Mouse (Mus musculus): ENCODE results near the gene Dctn2. TPM values are rescaled to one million over a fixed set of nuclear protein-coding genes. Genes with fewer than 3 reads are reported as not detected.

Gene Dctn2
- polyA plus RNA-seq, 1 experiment from 2014 or later, result 199 TPM

GRCm38 (mm10) chr10:127322669-127323068 lies 56.5 kb downstream of the Dctn2 start:
- WGBS, result 84% methylated on average over 4 of the region's 4 CpGs
- Histone ChIP-seq H3K9me3 (no peaks in the 10 kb centered on the region), H3K27me3 (peaks cover 56% of the 10 kb centered on the region), H3K9ac (no peak overlapping the region), H3K4me2 (replicated peaks) (no peak overlapping the region), H3K4me1 (peaks cover 17% of the 10 kb centered on the region), H3K36me3 (no peaks in the 10 kb centered on the region), H3K4me3 (no peak overlapping the region), H3K27ac (no peak overlapping the region)
- no peak for ATAC-seq (ENCODE audit: insufficient number of reproducible peaks, insufficient read depth, low FRiP score, low TSS enrichment)

DNA sequence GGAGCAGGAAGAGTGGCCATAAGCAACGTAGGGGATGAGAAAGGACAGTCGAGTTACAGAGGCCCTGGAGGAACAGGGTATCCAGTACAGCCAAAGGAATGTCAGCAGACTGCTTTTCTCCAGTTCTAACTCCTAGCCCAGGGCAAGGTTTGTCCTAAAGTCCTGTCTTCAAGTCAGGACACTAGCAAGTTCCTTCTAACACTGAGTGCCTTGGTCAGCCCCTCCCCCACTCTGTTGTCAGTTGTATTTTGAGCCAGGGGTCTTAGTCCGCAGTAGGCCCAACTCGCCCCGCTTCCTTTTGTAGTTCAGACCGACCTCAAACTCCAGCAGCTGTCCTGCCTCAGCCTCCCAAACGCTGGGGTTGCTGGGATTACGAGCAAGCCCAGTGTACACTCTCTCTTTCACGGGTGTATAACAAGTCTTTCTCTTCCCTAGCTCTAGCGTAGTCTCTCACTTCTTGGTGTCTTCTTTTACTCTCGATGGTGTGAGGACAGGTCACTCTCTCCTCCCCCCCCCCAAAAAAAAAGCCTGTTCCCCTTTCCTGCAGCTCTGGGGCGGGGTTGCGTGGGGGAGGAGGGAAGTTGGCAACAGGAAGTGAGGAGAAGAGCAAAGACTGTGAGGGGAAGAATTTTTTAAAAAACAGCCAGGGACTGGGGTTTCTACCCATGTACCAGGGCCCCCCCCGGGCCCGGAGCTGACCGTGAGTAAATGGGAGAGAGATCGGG lies 57.1 kb downstream of the Dctn2 start:
- Histone ChIP-seq H3K4me2 (replicated peaks) (no peak overlapping the region), H3K9ac (no peak overlapping the region), H3K27me3 (peaks cover 62% of the 10 kb centered on the region), H3K4me1 (peaks cover 17% of the 10 kb centered on the region), H3K36me3 (no peaks in the 10 kb centered on the region), H3K9me3 (no peaks in the 10 kb centered on the region), H3K4me3 (no peak overlapping the region), H3K27ac (no peak overlapping the region)
- 70% methylated on average over 17 of the region's 17 CpGs for WGBS
- no peak for ATAC-seq (ENCODE audit: insufficient number of reproducible peaks, insufficient read depth, low FRiP score, low TSS enrichment)

- Histone ChIP-seq H3K9me3 (no peaks in the 10 kb centered on the region), H3K4me2 (replicated peaks) (no peak overlapping the region), H3K4me1 (peaks cover 17% of the 10 kb centered on the region), H3K9ac (no peak overlapping the region), H3K27ac (no peak overlapping the region), H3K4me3 (no peak overlapping the region), H3K27me3 (peaks cover 73% of the 10 kb centered on the region), H3K36me3 (no peaks in the 10 kb centered on the region)
- 11% methylated on average over 7 of the region's 7 CpGs for WGBS
- ATAC-seq (ENCODE audit: insufficient number of reproducible peaks, insufficient read depth, low FRiP score, low TSS enrichment), result no peak
Measured at GRCm38 (mm10) chr10:127324495-127324894, 58.3 kb downstream of the Dctn2 start.

DNA sequence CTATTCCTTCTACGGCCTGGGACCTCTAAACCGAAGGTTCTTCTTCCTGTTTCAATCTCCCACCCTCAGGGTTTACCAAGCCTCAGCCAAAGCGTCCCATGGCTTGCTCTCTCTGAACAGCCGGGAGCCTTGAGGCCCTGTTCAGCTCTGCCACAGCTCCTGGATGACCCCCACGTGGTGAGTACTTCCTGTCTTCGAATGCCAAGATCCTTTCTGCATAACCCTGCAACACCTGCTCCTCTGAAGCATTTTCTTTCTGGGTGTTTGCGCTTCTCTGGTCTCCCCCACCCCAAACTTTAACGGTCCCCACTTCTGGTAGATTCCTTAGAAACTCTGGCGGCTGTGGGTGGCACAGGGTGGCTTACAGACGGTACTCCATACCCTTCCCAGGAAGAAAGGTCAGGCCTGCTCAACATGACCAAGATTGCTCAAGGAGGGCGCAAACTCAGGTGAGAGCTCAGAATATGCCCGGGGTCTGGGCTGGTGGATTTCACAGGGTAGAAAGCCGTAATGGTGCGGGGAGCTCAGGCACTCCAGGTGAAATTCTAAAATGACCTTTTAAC lies 59.4 kb downstream of the Dctn2 start:
- ATAC-seq (ENCODE audit: insufficient number of reproducible peaks, insufficient read depth, low FRiP score, low TSS enrichment), result no peak
- H3K9ac ChIP-seq, result peak overlapping the region; percentile 44; the same call in 1 of the 2 replicates
- no peaks in the 10 kb centered on the region for H3K9me3 ChIP-seq
- peak overlapping the region; percentile 86 for H3K4me2 ChIP-seq (replicated peaks)
- 25% methylated on average over 14 of the region's 14 CpGs for WGBS
- peaks cover 76% of the 10 kb centered on the region for H3K27me3 ChIP-seq
- no peak overlapping the region for H3K27ac ChIP-seq
- H3K4me1 ChIP-seq, result peaks cover 17% of the 10 kb centered on the region
- peak overlapping the region; percentile 41 for H3K4me3 ChIP-seq
- no peaks in the 10 kb centered on the region for H3K36me3 ChIP-seq

GRCm38 (mm10) chr10:127326017-127326801 lies 60.0 kb downstream of the Dctn2 start:
- H3K27ac ChIP-seq, result no peak overlapping the region
- peak overlapping the region; percentile 86 for H3K4me2 ChIP-seq (replicated peaks)
- peaks cover 71% of the 10 kb centered on the region for H3K27me3 ChIP-seq
- WGBS, result under 1% methylated on average over 54 of the region's 54 CpGs
- peak; percentile 25 for ATAC-seq (ENCODE audit: insufficient number of reproducible peaks, insufficient read depth, low FRiP score, low TSS enrichment)
- H3K9me3 ChIP-seq, result no peaks in the 10 kb centered on the region
- peaks cover 17% of the 10 kb centered on the region for H3K4me1 ChIP-seq
- peak overlapping the region; percentile 44 for H3K9ac ChIP-seq
- peak overlapping the region; percentile 41 for H3K4me3 ChIP-seq
- no peaks in the 10 kb centered on the region for H3K36me3 ChIP-seq

DNA sequence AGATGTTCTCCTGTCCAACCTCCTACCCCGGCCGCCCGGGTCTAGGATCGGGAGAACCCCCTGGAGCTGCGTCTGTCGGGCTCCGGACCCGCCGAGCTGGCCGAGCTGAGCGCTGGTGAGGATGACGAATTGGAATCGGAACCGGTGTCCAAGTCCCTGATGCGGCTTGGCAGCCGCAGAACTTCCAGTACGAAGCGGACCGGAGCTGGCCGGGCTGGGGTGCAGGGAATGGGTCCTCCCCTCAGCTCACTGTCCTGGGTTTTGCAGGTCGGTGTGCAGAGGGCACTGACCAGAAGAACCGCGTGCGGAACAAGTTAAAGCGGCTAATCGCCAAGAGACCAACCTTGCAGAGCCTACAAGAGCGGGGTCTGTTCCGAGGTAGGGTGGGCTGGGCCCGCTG lies 60.7 kb downstream of the Dctn2 start:
- 5% methylated on average over 29 of the region's 29 CpGs for WGBS
- Histone ChIP-seq H3K9me3 (no peaks in the 10 kb centered on the region), H3K4me1 (peaks cover 17% of the 10 kb centered on the region), H3K27ac (no peak overlapping the region), H3K36me3 (peaks cover 3% of the 10 kb centered on the region; the same call in 1 of the 2 replicates), H3K9ac (peak overlapping the region; percentile 44), H3K4me2 (replicated peaks) (peak overlapping the region; percentile 86), H3K27me3 (peaks cover 70% of the 10 kb centered on the region), H3K4me3 (peak overlapping the region; percentile 41)
- ATAC-seq (ENCODE audit: insufficient number of reproducible peaks, insufficient read depth, low FRiP score, low TSS enrichment), result no peak

- Histone ChIP-seq H3K27ac (no peak overlapping the region), H3K36me3 (peaks cover 11% of the 10 kb centered on the region; the same call in 1 of the 2 replicates), H3K27me3 (peaks cover 63% of the 10 kb centered on the region), H3K9me3 (no peaks in the 10 kb centered on the region), H3K9ac (no peak overlapping the region), H3K4me1 (peaks cover 17% of the 10 kb centered on the region), H3K4me3 (no peak overlapping the region), H3K4me2 (replicated peaks) (0 out of 2 replicates have a peak overlapping the region, but pooled peaks have one; percentile 2)
- ATAC-seq (ENCODE audit: insufficient number of reproducible peaks, insufficient read depth, low FRiP score, low TSS enrichment), result no peak
- WGBS, result 50% methylated on average over 18 of the region's 18 CpGs
Measured at GRCm38 (mm10) chr10:127327461-127328145, 61.4 kb downstream of the Dctn2 start.

DNA sequence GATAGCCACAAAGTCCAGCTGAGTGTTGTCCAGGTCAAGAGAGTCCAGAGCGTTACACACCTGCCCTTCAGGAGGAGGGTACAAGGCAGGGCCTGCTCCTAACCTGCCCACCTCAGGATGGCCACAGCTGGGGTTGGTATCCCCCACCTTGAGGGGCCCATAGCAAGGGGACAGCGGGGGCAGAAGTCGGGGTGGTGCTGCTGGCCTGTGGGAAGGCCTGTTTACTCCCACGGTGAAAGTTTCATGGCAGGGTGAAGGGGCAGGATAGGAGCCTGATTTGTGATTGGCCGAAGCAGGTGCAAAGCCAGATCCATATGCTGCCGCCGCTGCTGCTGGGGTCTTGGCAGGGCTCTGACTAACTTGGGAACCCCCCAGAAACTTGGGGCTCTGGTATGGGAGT lies 64.0 kb downstream of the Dctn2 start:
- Histone ChIP-seq H3K4me1 (peaks cover 17% of the 10 kb centered on the region), H3K36me3 (peaks cover 31% of the 10 kb centered on the region), H3K9me3 (no peaks in the 10 kb centered on the region), H3K9ac (no peak overlapping the region), H3K4me3 (no peak overlapping the region), H3K4me2 (replicated peaks) (no peak overlapping the region), H3K27me3 (peaks cover 47% of the 10 kb centered on the region), H3K27ac (no peak overlapping the region)
- no peak for ATAC-seq (ENCODE audit: insufficient number of reproducible peaks, insufficient read depth, low FRiP score, low TSS enrichment)
- WGBS, result 73% methylated on average over 7 of the region's 7 CpGs

Other genes with a start within 250 kb of the Dctn2 start
- 76.5 and 84.1 TPM in 2 replicates for gene Tsfm, start 235.5 kb upstream of the Dctn2 start, polyA plus RNA-seq (2016; fragmentation: Nextera tagmentation; extraction: Ambion mirVana)
- 51.6 and 53.1 TPM in 2 replicates for gene Mettl1, start 225.0 kb upstream of the Dctn2 start, polyA plus RNA-seq (2016; fragmentation: Nextera tagmentation; extraction: Ambion mirVana)
- 0.45 and 0.61 TPM in 2 replicates for gene Eef1akmt3, start 224.9 kb upstream of the Dctn2 start, polyA plus RNA-seq (2016; fragmentation: Nextera tagmentation; extraction: Ambion mirVana)
- 0.09 and 0.10 TPM in 2 replicates for gene Cyp27b1, start 218.1 kb upstream of the Dctn2 start, polyA plus RNA-seq (2016; fragmentation: Nextera tagmentation; extraction: Ambion mirVana)
- 2.2 and 2.4 TPM in 2 replicates for gene March9, start 206.2 kb upstream of the Dctn2 start, polyA plus RNA-seq (2016; fragmentation: Nextera tagmentation; extraction: Ambion mirVana)
- 2,215 and 2,234 TPM in 2 replicates for gene Cdk4, start 202.8 kb upstream of the Dctn2 start, polyA plus RNA-seq (2016; fragmentation: Nextera tagmentation; extraction: Ambion mirVana)
- 167 and 170 TPM in 2 replicates for gene Tspan31, start 196.1 kb upstream of the Dctn2 start, polyA plus RNA-seq (2016; fragmentation: Nextera tagmentation; extraction: Ambion mirVana)
- 0.32 and 0.82 TPM in 2 replicates for gene Agap2, start 191.1 kb upstream of the Dctn2 start, polyA plus RNA-seq (2016; fragmentation: Nextera tagmentation; extraction: Ambion mirVana)
- 72.9 and 75.7 TPM in 2 replicates for gene Os9, start 145.2 kb upstream of the Dctn2 start, polyA plus RNA-seq (2016; fragmentation: Nextera tagmentation; extraction: Ambion mirVana)
- 4.6 and 6.2 TPM in 2 replicates for gene B4galnt1, start 101.1 kb upstream of the Dctn2 start, polyA plus RNA-seq (2016; fragmentation: Nextera tagmentation; extraction: Ambion mirVana)
- 1.9 and 3.0 TPM in 2 replicates for gene Slc26a10, start 85.7 kb upstream of the Dctn2 start, polyA plus RNA-seq (2016; fragmentation: Nextera tagmentation; extraction: Ambion mirVana)
- 85.0 and 96.5 TPM in 2 replicates for gene Arhgef25, start 76.3 kb upstream of the Dctn2 start, polyA plus RNA-seq (2016; fragmentation: Nextera tagmentation; extraction: Ambion mirVana)
- 172 and 173 TPM in 2 replicates for gene Dtx3, start 70.6 kb upstream of the Dctn2 start, polyA plus RNA-seq (2016; fragmentation: Nextera tagmentation; extraction: Ambion mirVana)
- gene Pip4k2c, start 54.8 kb upstream of the Dctn2 start, polyA plus RNA-seq (2016; fragmentation: Nextera tagmentation; extraction: Ambion mirVana), result 29.0 and 30.5 TPM in 2 replicates
- gene Kif5a, start 3.0 kb upstream of the Dctn2 start, polyA plus RNA-seq (2016; fragmentation: Nextera tagmentation; extraction: Ambion mirVana), result 13.5 and 16.8 TPM in 2 replicates
- 17.2 and 23.3 TPM in 2 replicates for gene Mbd6, start 22.6 kb downstream of the Dctn2 start, polyA plus RNA-seq (2016; fragmentation: Nextera tagmentation; extraction: Ambion mirVana)
- 138 and 142 TPM in 2 replicates for gene Mars, start 45.4 kb downstream of the Dctn2 start, polyA plus RNA-seq (2016; fragmentation: Nextera tagmentation; extraction: Ambion mirVana)
- 1.8 and 2.6 TPM in 2 replicates for gene Arhgap9, start 55.6 kb downstream of the Dctn2 start, polyA plus RNA-seq (2016; fragmentation: Nextera tagmentation; extraction: Ambion mirVana)
- gene Gli1, start 75.6 kb downstream of the Dctn2 start, polyA plus RNA-seq (2016; fragmentation: Nextera tagmentation; extraction: Ambion mirVana), result 15.5 and 16.4 TPM in 2 replicates
- 0.03 TPM in 1 of 2 replicates, not detected in the other for gene Inhbe, start 88.0 kb downstream of the Dctn2 start, polyA plus RNA-seq (2016; fragmentation: Nextera tagmentation; extraction: Ambion mirVana)
- 0.09 TPM in 1 of 2 replicates, not detected in the other for gene Inhbc, start 104.1 kb downstream of the Dctn2 start, polyA plus RNA-seq (2016; fragmentation: Nextera tagmentation; extraction: Ambion mirVana)
- gene R3hdm2, start 114.0 kb downstream of the Dctn2 start, polyA plus RNA-seq (2016; fragmentation: Nextera tagmentation; extraction: Ambion mirVana), result 44.9 and 53.0 TPM in 2 replicates
- gene Stac3, start 235.3 kb downstream of the Dctn2 start, polyA plus RNA-seq (2016; fragmentation: Nextera tagmentation; extraction: Ambion mirVana), result 5.9 and 7.9 TPM in 2 replicates
- 2.9 and 3.4 TPM in 2 replicates for gene Ndufa4l2, start 248.6 kb downstream of the Dctn2 start, polyA plus RNA-seq (2016; fragmentation: Nextera tagmentation; extraction: Ambion mirVana)

Data from embryonic facial prominence, embryonic 12.5 days (tissue).